In the genomic region with DNA sequence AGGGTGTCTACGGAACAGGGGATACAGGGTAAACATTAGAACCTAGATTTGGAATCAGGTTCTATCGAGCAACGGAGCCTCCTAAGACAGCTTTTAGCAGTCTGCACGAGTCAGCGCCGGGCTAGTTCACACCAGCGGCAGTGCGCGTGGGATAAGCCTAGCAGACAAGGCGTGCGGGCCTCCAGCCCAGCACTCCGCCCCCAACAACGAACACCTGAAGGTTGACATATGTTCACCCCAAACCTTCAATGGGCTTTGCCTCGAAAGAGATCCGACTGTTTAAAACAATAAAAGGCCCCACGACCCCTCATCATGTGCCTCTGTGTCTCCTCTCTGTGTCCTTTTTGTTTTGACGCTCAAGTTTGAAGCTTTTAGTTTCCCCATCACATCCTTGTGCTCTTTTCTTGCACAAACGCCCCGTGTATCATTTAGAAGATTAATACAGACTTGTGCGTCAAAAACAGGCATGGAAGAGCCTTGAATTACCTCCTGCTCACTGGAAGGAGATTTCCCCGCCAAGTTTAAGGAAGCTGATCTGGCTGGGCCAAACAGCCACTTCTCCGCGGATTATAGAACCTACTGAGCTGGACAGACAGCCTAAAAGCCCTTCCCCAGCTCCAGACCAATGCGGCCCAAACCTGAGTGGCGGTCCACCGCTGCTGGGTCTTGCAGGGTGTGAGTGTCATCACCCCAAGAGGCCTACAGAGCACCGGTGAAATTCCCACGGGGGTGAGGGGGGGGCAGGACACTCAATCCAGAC, we compare ENCODE assay signal across 8 mouse cellular contexts. TPM values are rescaled to one million over a fixed set of nuclear protein-coding genes. Genes with fewer than 3 reads are reported as not detected.
A peak's percentile ranks its signal among the peaks of the same experiment; 100 is the strongest.
DNase-seq lines count a peak whose midpoint lies in the region; ATAC-seq and TF ChIP-seq lines count a peak whose summit lies in the region.

No protein-coding gene starts in this region.

- peak overlapping the region; percentile 90 for H3K4me2 ChIP-seq in embryonic facial prominence, embryonic 13.5 days
- peak overlapping the region; percentile 86 for H3K4me2 ChIP-seq in hindbrain, embryonic 16.5 days (ENCODE audit: low read length)
- peak overlapping the region; percentile 76 for H3K4me2 ChIP-seq in lung, postnatal 0 days (replicated peaks; ENCODE audit: low read depth, low read length)
- H3K4me2 ChIP-seq in stomach, postnatal 0 days (replicated peaks; ENCODE audit: low read depth): peak overlapping the region; percentile 92

- TF ChIP-seq CTCF in lung, postnatal 0 days (IDR thresholded peaks at IDR 0.05): no peak
- no peak for TF ChIP-seq CTCF in stomach, postnatal 0 days (IDR thresholded peaks at IDR 0.05; ENCODE audit: low read depth)

- H3K4me1 ChIP-seq in embryonic facial prominence, embryonic 13.5 days: peaks cover 9% of the 10 kb centered on the region
- peaks cover 11% of the 10 kb centered on the region for H3K4me1 ChIP-seq in hindbrain, embryonic 16.5 days (ENCODE audit: control insufficient read depth, insufficient read depth, low read depth, low read length)
- H3K4me1 ChIP-seq in lung, postnatal 0 days (ENCODE audit: insufficient read depth, low read depth, low read length): peaks cover 6% of the 10 kb centered on the region; the same call in 1 of the 2 replicates
- no peaks in the 10 kb centered on the region for H3K4me1 ChIP-seq in stomach, postnatal 0 days (replicated peaks; ENCODE audit: control insufficient read depth, insufficient read depth)

- no peaks in the 10 kb centered on the region for H3K9me3 ChIP-seq in embryonic facial prominence, embryonic 13.5 days
- no peaks in the 10 kb centered on the region for H3K9me3 ChIP-seq in hindbrain, embryonic 16.5 days (ENCODE audit: control insufficient read depth, low read length)
- no peaks in the 10 kb centered on the region for H3K9me3 ChIP-seq in lung, postnatal 0 days (ENCODE audit: low read length)
- no peaks in the 10 kb centered on the region for H3K9me3 ChIP-seq in stomach, postnatal 0 days (ENCODE audit: control insufficient read depth, low read length)

- H3K27me3 ChIP-seq in embryonic facial prominence, embryonic 13.5 days: peaks cover 32% of the 10 kb centered on the region
- no peaks in the 10 kb centered on the region for H3K27me3 ChIP-seq in hindbrain, embryonic 16.5 days (replicated peaks; ENCODE audit: control insufficient read depth, insufficient read depth, low read length)
- peaks cover 8% of the 10 kb centered on the region; the same call in 1 of the 2 replicates for H3K27me3 ChIP-seq in lung, postnatal 0 days (replicated peaks; ENCODE audit: insufficient read depth, low read length)
- H3K27me3 ChIP-seq in stomach, postnatal 0 days (ENCODE audit: control insufficient read depth, insufficient read depth, low read length): no peaks in the 10 kb centered on the region

- peak overlapping the region; percentile 71 for H3K4me3 ChIP-seq in embryonic facial prominence, embryonic 13.5 days
- peak overlapping the region; percentile 75 for H3K4me3 ChIP-seq in hindbrain, embryonic 16.5 days (ENCODE audit: low read length)
- peak overlapping the region; percentile 64 for H3K4me3 ChIP-seq in lung, postnatal 0 days (ENCODE audit: low read depth, low read length)
- H3K4me3 ChIP-seq in stomach, postnatal 0 days (ENCODE audit: low read depth, low read length): peak overlapping the region; percentile 68

- peak; percentile 17; the same call in 1 of the 2 replicates for ATAC-seq in frontal cortex, adult (ENCODE audit: low TSS enrichment)
- ATAC-seq in embryonic facial prominence, embryonic 13.5 days (ENCODE audit: insufficient number of reproducible peaks, insufficient read depth, low FRiP score, low TSS enrichment, low read depth): no peak
- ATAC-seq in hindbrain, embryonic 16.5 days: peak; percentile 40
- no peak for ATAC-seq in lung, postnatal 0 days
- ATAC-seq in stomach, postnatal 0 days (ENCODE audit: low FRiP score, low TSS enrichment): no peak

- H3K36me3 ChIP-seq in embryonic facial prominence, embryonic 13.5 days: no peaks in the 10 kb centered on the region
- no peaks in the 10 kb centered on the region for H3K36me3 ChIP-seq in hindbrain, embryonic 16.5 days (ENCODE audit: control insufficient read depth, insufficient read depth, low read length)
- no peaks in the 10 kb centered on the region for H3K36me3 ChIP-seq in lung, postnatal 0 days (ENCODE audit: insufficient read depth, low read length)
- no peaks in the 10 kb centered on the region for H3K36me3 ChIP-seq in stomach, postnatal 0 days (ENCODE audit: control insufficient read depth, insufficient read depth, low read length)

- DNase-seq in frontal cortex, postnatal 36 days (ENCODE audit: low spot score in 2 of 2): no peak
- peak; percentile 62 for DNase-seq in ZHBTc4 (ENCODE audit: low read depth, low spot score)
- peak; percentile 19 for DNase-seq in lung, postnatal 0 days (ENCODE audit: low spot score)
- DNase-seq in stomach, postnatal 0 days (ENCODE audit: low spot score): peak; percentile 54
- DNase-seq in left cerebral cortex, postnatal 4 days: no peak

- peak overlapping the region; percentile 66 for H3K9ac ChIP-seq in embryonic facial prominence, embryonic 13.5 days
- peak overlapping the region; percentile 66 for H3K9ac ChIP-seq in hindbrain, embryonic 16.5 days (ENCODE audit: low read depth, low read length)
- H3K9ac ChIP-seq in lung, postnatal 0 days (replicated peaks; ENCODE audit: low read depth): 0 out of 2 replicates have a peak overlapping the region, but pooled peaks have one; percentile 13
- peak overlapping the region; percentile 94 for H3K9ac ChIP-seq in stomach, postnatal 0 days (ENCODE audit: low read length)

- TF ChIP-seq EP300 in lung, postnatal 0 days (IDR thresholded peaks at IDR 0.05): no peak
- no peak for TF ChIP-seq EP300 in stomach, postnatal 0 days (optimal IDR thresholded peaks at IDR 0.05)

- 4% methylated on average over 28 of the region's 28 CpGs for WGBS in embryonic facial prominence, embryonic 13.5 days
- WGBS in hindbrain, embryonic 16.5 days: 3% methylated on average over 28 of the region's 28 CpGs
- 7% methylated on average over 28 of the region's 28 CpGs for WGBS in lung, postnatal 0 days
- 7% methylated on average over 28 of the region's 28 CpGs for WGBS in stomach, postnatal 0 days

- intact Hi-C loops in left cerebral cortex, postnatal 4 days (cut with DNase I): loop anchor here (10.0 kb wide), 2 partner anchors 654 to 1566 kb away; no protein-coding TSS in a partner anchor

- H3K27ac ChIP-seq in embryonic facial prominence, embryonic 13.5 days: peak overlapping the region; percentile 99
- peak overlapping the region; percentile 89 for H3K27ac ChIP-seq in hindbrain, embryonic 16.5 days (ENCODE audit: low read depth, low read length)
- H3K27ac ChIP-seq in lung, postnatal 0 days (ENCODE audit: low read length): peak overlapping the region; percentile 66
- H3K27ac ChIP-seq in stomach, postnatal 0 days (replicated peaks): peak overlapping the region; percentile 99

RNA-seq across cellular contexts. Expression of gene Meis1, which starts 2.3 kb away (rescaled TPM):
- 47.4 and 59.0 TPM in 2 replicates for polyA plus RNA-seq in embryonic facial prominence, embryonic 13.5 days (2015; fragmentation: Nextera tagmentation; extraction: Ambion mirVana)
- 182 and 183 TPM in 2 replicates for polyA plus RNA-seq in hindbrain, embryonic 16.5 days (2015; fragmentation: Nextera tagmentation; extraction: Ambion mirVana)
- polyA plus RNA-seq in lung, postnatal 0 days (2015; fragmentation: Nextera tagmentation; extraction: Ambion mirVana): 39.6 and 44.9 TPM in 2 replicates
- 48.5 and 50.2 TPM in 2 replicates for polyA plus RNA-seq in stomach, postnatal 0 days (2015; fragmentation: Nextera tagmentation; extraction: Ambion mirVana)
- total RNA-seq in left cerebral cortex, postnatal 4 days (2021): 1 to 10 TPM; 9.1 to 9.7 TPM

Comparison
In these comparisons a context has a peak if more than half of its experiments do, and no peak if none do; other contexts are left out.
1. ATAC-seq: peak in frontal cortex, adult (single experiment) and hindbrain, embryonic 16.5 days (single experiment); none in embryonic facial prominence, embryonic 13.5 days (single experiment), lung, postnatal 0 days (single experiment) and stomach, postnatal 0 days (single experiment).
2. DNase-seq: peak in ZHBTc4 (single experiment), lung, postnatal 0 days (single experiment) and stomach, postnatal 0 days (single experiment); none in frontal cortex, postnatal 36 days (0 of 2) and left cerebral cortex, postnatal 4 days (single experiment).
3. H3K9ac ChIP-seq: peak in every context shown above with its lines; median percentile 94 in stomach, postnatal 0 days; 66 in embryonic facial prominence, embryonic 13.5 days; 66 in hindbrain, embryonic 16.5 days; 13 in lung, postnatal 0 days.
4. Peak in every context shown above with its lines, with median percentiles within 50 percentile points of each other: H3K27ac ChIP-seq, H3K4me2 ChIP-seq and H3K4me3 ChIP-seq.